Mouse (Mus musculus): Measurements from ENCODE around the gene Samd8.

The Samd8 gene

DNA sequence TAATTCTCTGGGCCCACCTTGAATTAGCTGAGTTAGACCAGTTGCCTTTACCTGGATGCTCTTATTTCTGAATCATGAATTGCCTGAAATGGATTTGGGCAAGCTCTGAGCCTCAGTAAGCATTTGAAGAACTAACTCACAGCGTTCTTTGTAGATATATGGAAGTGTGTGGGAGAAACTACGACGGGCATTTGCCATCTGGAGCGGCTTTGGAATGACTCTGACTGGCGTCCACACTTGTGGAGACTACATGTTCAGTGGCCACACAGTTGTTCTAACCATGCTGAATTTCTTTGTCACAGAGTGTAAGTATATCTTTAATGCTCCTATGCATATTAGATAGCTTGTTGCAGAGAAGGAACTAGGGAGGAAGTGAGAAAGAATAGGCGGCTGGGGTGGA lies 41.9 kb downstream of the Samd8 start:
- DNase-seq (ENCODE audit: low read depth, low spot score), result no peak

DNA sequence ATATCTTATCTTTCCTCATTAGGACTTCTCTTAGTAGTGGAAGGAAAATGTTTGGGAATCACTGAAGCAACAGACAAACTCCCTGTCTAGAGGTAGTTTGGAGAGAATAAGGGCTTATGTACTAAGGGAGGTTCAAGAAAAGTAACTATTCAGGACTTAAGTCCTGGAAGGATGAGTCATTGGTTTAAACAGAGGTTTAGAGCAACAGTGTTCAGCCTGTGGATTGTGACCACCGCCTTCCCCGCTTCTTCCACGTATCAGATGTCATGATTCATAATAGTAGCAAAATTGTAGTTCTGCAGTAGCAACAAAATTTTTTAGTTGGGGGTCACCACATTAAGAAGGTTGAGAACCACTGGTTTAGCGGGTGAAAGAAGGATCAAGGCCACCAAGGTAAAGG lies 50.3 kb downstream of the Samd8 start:
- no peak for DNase-seq (ENCODE audit: low read depth, low spot score)

DNA sequence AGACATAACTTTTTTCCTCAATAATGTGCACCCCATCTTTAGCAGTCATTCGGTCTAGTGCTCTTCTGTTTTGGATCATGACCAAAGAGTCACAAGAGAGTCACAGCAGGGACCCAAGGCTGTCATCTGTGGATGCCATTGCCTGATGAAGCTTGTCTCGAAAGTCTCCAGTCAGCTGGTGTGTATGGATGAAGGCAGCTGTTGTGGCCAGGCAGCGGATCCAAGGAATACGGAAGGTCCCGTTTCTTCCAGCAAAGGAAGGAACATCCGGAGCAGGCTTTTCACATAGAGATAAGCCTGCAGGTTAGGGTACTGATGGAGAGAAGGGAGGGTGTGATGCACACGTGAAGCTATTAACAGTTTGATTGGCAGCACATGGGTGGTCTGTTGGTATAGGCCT lies 51.3 kb downstream of the Samd8 start:
- DNase-seq (ENCODE audit: low read depth, low spot score), result no peak

DNA sequence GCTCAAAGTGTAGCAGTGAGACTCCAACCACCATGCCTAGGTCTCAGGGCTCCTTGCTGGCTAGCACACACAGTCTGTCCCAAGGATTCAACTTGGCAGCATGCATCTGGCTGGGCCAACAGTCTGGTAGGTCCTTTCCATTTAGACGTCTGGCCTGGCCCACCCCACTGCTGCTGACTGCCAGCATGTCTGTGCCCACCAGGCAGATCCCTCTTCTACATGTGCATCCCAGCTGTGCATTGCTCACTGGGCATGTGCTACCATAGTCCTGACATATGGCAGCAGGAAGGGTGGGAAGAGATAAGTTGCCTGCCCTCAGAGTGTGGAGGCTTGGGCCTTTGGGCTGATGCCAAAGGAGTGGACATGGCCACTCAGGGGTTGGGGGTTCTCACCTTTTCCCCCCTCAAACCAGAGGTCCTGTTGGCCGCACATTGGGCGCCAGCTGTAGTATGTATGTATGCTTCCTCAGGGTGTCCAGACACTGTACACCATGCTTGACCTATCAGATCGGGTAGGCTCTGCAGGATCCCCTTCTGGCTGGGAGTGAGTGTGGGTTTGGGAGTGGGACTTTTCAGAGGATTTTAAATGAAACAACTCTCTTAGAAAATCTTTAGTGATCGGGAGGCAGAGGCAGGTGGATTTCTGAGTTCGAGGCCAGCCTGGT lies 52.3 kb downstream of the Samd8 start:
- DNase-seq (ENCODE audit: low read depth, low spot score), result no peak

DNA sequence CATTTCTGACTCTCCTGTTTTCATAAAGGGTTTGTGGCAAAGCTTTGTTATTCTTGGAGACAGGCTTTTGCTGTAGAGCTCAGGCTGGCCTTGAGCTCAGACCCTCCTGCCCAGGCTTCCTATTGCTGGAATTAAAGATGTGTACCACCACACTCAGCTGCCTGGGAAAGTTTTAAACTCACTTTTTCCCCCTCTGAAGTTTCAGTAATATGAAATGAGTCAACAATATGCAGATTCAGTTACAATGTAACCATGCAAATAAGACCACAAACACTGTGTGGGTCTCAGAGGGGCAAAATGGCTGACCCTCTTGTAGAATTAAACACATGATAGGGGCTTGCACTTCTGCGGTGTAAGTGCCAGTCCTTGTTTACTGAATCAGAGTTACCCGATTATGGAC lies 55.9 kb downstream of the Samd8 start:
- no peak for DNase-seq (ENCODE audit: low read depth, low spot score)

DNA sequence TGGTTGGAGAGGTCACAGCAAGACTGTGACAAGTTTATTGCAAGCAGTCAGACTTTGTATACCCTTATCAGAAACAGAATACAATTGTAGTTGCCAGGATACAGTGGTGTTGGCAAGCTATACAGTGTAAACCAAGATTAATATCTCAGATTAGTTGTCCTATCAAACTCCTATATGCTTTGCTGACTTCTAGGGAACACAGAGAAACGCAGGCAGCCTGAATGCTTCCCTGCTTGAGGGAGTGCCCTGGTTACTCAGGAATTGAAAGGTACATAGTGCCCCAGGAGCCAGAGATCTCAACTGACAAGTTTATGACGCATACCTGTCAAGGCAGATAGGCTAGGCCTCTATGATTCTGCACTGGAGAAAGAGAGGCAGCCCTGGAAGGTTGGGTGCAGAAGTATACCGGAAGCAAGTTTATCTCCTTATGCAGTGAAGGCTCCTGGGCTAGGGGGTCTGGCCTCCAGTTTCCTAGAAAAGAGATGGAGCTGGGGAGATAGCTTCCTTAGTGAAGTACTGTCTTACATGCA lies 56.4 kb downstream of the Samd8 start:
- DNase-seq (ENCODE audit: low read depth, low spot score), result no peak

DNA sequence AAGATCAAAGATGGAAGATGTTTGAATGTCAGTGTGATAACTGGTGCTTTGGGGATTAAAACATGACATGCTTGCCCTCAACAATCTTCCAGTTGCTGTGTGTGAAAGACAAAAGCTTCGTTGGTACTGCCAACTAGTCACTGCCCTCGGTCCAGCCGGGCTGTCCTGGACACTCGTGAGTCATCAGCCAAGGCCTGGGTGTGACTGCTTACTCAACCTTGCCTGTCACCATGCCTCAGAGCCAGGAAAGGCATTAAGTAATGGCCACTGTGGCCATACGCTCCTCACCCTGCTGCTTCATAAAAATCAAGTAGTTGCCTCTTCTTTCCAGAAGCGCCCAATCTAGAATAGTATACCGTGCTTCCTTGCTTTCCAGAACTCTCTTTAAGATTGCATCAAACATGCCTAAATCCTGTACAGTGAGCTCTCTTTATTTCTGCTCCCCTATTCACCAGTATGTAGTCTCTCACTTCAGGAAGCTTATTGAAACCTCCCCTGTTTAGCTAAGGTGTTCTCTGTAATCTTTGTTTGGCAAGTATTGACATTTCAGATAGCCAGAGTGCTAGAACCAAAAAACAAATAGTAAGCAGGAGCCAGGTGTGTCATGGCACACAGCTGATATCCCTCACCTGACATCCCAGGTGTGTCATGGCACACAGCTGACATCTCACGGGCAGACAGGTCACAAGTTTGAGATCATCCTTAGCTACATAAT lies 58.0 kb downstream of the Samd8 start:
- DNase-seq (ENCODE audit: low read depth, low spot score), result no peak

DNA sequence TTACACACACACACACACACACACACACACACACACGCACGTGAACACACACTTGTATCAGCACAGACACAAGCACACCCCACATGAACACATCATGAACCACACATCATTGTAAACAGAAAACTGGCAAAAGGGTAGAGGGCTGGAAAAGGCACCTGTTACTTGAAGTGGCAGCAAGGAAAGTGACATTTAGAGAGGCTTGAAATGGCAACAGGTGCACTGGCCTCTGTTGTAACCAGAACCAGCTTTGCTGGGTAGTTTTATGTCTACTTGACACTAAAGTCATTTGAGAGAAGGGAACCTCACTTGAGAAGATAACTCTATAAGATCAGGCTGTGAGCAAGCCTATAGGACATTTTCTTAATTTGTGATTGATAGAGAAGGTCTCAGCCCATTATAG lies 59.1 kb downstream of the Samd8 start:
- no peak for DNase-seq (ENCODE audit: low read depth, low spot score)

DNA sequence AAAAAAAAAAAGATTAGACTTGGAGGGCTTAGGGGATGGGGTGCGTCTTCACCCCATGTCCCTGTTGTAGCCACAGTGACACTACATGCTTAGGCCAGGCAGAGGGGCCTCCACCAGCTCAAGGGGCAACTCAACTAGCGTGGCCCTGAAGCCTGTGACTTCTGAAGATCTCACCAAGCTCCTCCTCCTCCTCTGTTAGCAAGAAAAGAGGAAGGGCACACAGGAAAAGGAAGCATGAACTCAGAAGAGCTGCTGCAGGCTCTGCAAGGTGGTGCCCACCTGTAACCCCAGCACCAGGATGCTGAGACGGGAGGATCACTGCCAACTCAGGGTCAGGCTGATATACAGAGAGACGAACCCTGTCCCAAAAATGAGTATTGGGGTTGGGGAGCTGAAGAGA lies 61.0 kb downstream of the Samd8 start:
- no peak for DNase-seq (ENCODE audit: low read depth, low spot score)

DNA sequence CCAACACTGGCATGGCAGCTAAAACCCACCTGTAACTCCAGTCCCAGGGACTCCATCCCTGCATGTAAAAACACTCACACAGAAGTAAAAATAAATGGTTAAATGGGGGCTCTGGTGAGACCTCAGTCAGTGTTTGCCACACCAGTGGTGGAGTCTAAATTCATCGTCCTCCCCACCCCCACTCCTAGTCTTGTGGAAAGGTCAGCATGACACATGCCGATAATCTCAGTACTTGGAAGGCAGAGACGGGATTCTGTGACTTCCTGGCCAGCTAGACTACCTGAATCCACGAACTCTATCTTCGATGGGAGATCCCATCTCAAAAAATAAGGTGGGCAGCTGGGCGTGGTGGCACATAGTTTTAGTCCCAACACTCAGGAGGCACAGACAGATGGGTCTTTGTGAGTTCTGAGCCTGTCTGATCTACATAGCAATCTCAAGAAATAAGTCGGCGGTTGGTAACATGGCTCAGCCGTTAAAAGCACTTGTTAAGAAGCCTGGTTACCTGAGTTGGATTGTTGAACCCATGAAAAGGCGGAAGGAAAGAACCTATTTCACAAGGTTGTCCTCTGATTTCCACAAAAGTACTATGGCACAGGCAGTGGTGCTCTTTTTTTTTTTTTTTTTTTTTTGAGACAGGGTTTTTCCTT lies 61.5 kb downstream of the Samd8 start:
- DNase-seq (ENCODE audit: low read depth, low spot score), result no peak

DNA sequence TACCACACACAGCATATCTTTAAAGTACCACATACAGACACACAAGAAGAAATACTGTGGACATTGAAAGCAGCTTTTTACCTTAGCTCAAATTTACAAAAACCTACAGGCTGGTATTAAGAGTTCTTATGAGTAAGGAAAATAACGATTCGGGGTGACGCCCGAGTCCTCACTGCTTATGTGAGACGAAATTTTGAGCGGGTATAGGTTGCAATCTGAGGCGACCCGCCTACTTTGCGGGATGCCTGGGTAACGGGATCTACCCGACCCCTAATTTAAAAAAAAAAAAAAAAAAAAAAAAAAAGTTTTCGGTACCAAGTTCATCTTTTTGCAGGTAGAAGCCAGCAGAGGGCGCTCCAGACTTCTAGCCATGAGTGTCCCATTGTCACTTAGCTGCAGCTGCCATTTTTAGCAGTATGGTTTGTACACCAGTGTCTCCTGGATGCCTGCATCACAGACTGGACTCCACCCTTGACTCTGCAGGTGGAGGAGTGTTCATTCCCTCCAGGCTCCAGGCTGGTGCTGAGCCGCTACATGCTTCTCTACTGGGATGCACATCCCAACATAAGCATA lies 62.3 kb downstream of the Samd8 start:
- peak; percentile 59 for DNase-seq (ENCODE audit: low read depth, low spot score)

DNA sequence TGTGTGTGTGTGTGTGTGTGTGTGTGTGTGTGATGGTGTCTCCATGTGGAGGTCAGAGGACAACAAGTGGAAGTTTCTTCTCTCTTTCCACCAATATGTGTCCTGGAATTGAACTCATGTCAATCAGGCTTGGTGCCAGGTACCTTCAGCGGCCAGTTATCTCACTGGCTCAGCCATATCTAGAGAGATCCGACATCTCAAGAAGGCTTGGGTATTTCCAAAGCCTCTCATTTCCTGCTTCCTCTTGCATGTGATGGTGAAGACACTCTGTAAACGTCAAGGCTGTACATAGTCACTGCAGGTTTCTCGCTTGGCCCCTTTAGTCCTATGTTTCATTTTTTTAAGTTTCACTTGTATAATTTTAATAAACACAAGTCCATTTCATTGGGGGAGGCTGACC lies 62.9 kb downstream of the Samd8 start:
- no peak for DNase-seq (ENCODE audit: low read depth, low spot score)

DNA sequence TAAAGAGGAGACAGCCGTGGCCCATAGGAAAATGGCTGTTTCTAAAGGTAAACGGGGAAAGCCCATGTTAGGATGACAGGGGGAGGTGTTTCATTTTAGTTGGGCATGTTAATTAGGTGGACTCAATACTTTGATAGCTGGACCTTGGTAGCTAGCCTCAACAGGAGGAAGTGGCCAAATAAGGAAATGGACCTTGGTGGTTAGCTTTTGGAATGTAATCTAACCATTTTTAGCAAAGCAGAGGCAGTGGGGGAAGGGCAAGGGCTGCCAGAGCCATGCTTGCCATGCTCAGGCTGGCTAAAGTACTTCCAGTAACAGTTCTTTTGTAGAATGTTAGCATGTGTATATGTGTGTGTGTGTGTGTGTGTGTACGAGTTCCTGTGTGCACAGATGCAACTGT lies 63.5 kb downstream of the Samd8 start:
- DNase-seq (ENCODE audit: low read depth, low spot score), result no peak

DNA sequence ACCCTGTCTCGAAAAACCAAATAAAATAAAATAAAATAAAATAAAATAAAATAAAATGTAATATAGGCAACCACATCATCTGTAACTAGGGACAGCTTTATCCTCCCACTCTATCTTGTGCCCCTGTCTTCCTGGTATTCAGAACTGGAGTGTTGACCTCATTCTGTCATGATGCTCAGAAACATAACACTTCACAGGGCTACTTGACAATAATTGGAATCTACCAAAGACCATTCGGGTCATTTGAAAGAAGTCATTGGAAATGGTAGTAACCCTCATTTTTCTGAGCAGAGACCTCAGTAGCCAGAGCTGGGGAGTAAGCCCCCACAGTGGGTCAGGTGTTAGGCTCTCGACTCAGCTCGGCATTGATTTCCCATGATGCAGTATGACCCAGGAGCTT lies 64.3 kb downstream of the Samd8 start:
- DNase-seq (ENCODE audit: low read depth, low spot score), result no peak

DNA sequence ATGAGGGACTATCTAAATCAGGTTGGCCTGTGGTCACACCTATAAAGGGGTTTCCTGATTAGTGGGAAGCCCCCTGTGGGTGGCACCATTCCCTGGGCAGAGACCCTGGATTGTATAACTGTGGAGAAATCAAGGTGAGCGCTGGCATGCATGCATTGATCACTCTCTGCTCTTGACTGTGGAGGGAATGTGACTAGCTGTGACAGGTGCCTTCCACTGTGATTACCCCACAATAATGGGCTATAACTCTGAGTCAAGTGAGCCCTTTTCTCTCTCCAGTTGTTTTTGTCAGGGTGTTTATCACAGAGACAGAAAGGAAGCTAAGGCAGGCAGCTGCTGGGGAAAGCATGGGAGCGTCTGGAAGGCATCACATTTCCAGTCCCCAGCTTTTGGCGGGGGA lies 65.9 kb downstream of the Samd8 start:
- DNase-seq (ENCODE audit: low read depth, low spot score), result no peak

DNA sequence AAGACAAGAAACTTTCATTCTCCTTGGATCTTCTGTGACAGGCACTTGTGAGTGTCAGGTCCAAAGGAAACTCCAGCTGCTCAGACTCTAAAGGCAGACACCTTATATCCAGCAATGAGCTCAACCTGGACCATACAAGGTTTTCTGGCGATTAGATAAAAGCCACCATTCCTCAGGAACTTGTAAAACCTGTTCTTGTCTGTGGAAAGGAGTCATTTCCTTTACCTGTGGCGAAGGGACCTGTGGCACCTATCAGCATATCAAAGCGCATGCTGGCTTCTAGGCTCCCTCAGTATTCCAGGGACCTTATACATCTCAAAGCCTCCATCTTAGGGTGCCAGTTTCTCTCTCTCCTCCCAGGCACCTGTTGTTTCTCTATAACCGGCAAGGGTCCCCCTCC lies 67.1 kb downstream of the Samd8 start:
- DNase-seq (ENCODE audit: low read depth, low spot score), result no peak

DNA sequence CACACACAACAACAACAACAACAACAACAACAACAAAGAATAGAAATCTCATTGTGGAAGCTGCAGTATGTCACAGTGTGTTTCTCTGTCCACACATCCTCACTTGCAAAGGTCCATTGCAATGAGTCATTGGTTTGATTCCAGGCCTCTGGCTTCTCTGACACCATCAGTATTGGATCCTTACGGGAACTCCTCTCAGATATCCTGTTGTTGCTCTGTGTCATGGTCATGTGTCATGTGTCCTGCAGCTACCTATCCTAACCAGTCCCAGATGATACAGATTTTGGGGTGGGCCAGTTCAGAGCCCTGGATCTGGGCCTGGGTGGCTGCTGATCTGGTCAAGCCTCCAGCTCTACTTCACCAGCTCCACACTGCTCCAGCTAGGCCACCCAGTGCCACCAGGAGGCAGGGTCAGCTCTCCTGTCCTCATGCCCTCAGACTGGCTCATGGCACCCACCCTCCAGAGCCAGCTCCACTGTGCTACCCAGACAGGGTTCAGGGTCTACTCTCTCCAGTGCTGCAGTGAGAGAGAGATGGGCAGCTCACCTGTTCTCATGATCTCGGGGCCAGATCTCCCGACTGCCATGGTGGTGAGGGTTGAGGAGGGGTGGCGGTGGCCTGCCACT lies 70.7 kb downstream of the Samd8 start:
- no peak for DNase-seq (ENCODE audit: low read depth, low spot score)

DNA sequence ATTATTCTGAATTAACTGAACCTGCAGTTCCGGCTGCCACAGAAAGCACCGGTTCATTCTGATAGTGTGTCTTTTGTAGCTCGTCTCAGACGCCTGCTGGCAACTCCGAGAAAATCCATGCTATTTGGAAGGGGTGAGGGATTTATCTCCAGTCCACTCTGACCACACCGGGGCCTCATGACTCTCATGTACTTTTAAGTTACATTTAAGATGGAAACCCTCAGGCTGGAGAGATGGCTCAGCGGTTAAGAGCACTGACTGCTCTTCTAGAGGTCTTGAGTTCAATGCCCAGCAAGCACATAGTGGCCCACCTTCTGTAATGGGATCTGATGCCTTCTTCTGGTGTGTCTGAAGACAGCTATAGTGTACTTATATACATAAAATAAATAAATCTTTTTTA lies 72.0 kb downstream of the Samd8 start:
- no peak for DNase-seq (ENCODE audit: low read depth, low spot score)

DNA sequence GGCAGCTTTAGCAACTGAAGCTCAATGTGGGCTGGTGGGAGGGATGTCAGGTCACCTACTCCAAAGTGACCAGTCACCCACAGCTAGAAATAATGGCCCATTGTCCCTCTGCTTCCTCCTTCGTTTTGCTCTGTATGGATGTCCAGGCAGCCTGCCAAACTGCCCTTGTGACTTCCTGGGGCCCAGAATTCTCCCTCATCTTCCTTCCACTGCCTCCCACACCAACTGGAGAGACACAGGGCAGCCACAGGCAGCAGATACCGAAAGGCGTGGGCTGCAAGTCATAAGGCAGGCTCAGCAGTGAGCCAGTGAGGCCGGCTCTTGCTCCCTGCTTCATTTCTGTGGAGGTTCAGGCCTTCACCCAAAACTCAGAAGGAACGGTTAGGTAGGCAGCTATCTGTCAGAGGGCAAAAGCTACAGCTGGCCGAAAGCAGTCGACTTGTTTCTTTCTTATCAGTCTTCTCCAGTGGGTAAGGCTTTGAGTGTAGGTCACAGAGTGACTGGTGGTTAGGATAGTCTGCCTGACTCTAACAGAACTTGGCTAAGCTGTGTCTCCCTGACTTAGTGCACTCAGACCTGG lies 72.6 kb downstream of the Samd8 start:
- no peak for DNase-seq (ENCODE audit: low read depth, low spot score)

DNA sequence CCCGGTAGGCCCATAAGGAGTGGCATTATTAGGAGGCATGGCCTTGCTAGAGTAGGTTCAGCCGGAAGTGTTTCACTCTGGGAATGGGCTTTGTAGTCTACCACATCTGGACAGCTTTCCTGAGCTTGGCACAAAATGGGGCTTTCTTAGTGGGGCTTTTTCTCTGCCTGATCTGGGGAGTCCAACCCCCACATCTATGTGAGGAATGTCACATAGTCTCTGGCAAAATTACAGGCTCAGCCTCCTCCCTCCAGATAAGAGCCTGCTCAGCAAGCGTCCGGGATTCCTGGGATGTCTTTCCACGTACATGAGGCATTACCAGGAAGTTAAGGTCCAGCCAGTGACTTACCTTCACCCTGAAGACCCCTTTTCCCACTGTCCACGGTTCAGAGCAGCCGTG lies 73.6 kb downstream of the Samd8 start:
- DNase-seq (ENCODE audit: low read depth, low spot score), result no peak

DNA sequence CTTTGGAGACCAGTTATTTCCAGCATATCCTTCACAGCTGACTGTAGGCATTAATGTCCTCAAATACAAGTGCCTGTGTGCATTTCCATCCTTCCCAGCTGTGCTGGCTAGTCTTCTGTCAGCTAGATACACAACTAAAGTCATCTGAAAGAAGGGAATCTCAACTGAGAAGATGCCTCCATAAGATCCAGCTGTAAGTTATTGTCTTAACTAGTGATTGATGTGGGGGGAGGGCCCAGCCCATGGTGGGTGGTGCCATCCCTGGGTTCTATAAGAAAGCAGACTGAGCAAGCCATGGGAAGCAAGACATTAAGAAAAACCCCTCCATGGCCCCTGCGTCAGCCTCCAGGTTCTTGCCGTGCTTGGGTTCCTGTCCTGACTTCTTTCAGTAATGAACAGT lies 74.6 kb downstream of the Samd8 start, which contains the start of gene Vdac2:
Gene Vdac2 (plus strand): TSS at position 301 of the 400 bp plus-strand sequence.
- no peak for DNase-seq (ENCODE audit: low read depth, low spot score)

All from forelimb bud, embryonic 11.5 days (tissue).